Mouse (Mus musculus): ENCODE data around the gene Ninj2.

- no peak for TF ChIP-seq POLR2A (IDR thresholded peaks at IDR 0.05; ENCODE audit: borderline replicate concordance, extremely low read depth, low read depth, low read length)
- TF ChIP-seq CTCF (IDR thresholded peaks at IDR 0.05; ENCODE audit: insufficient read depth, low read length): no peak
Measured at GRCm38 (mm10) chr6:120069546-120069945, 23.6 kb upstream of the Ninj2 start.

All from lung, adult 2 months (tissue).